Mouse (Mus musculus) brain, embryonic 14.5 days (tissue): ENCODE measurements around the gene Kcnip1.

Experiments
- CTCF ChIP-seq: fragments of 200-500 bp; IDR thresholded peaks from 2 replicates; pipeline ENCODE4 v1.5.1; 2012; ENCODE audit warnings: inconsistent platforms, mild to moderate bottlenecking, moderate library complexity, borderline replicate concordance; ENCODE audit not compliant: insufficient read depth, insufficient read length; ENCODE audit errors: extremely low read depth
- POLR2A ChIP-seq: fragments of 200-500 bp; IDR thresholded peaks from 2 replicates; pipeline ENCODE4 v1.6.1; 2012; ENCODE audit warnings: mild to moderate bottlenecking, inconsistent platforms, borderline replicate concordance; ENCODE audit not compliant: poor library complexity, insufficient read depth, insufficient read length, severe bottlenecking; ENCODE audit errors: extremely low read depth

GRCm38 (mm10) chr11:33614218-33614617, 378.7 kb downstream of the Kcnip1 start:
- TF ChIP-seq CTCF (peak; percentile 98), POLR2A (no peak)
